Mouse (Mus musculus) kidney, postnatal 14 days (tissue): ENCODE results near the gene Mrpl46.

ENCODE experiments used
- DNase-seq: peaks from one replicate; pipeline ENCODE4 v3.0.0; 2022; ENCODE audit warnings: mixed read lengths

Gene Mrpl46

GRCm38 (mm10) chr7:78767929-78768531 lies 15.3 kb downstream of the Mrpl46 start:
- no peak for DNase-seq

- peak; percentile 73 for DNase-seq
Observed at GRCm38 (mm10) chr7:78766019-78766683, 17.2 kb downstream of the Mrpl46 start.

- DNase-seq: no peak
Observed at GRCm38 (mm10) chr7:78765215-78765631, 18.1 kb downstream of the Mrpl46 start.

- no peak for DNase-seq
Observed at GRCm38 (mm10) chr7:78763801-78764200, 19.5 kb downstream of the Mrpl46 start.

GRCm38 (mm10) chr7:78754458-78755000 lies 28.8 kb downstream of the Mrpl46 start:
- DNase-seq: no peak

GRCm38 (mm10) chr7:78753752-78754457 lies 29.4 kb downstream of the Mrpl46 start:
- DNase-seq: no peak

- DNase-seq: no peak
Observed at GRCm38 (mm10) chr7:78752961-78753360, 30.4 kb downstream of the Mrpl46 start.

GRCm38 (mm10) chr7:78743731-78744385 lies 39.5 kb downstream of the Mrpl46 start:
- DNase-seq: no peak

GRCm38 (mm10) chr7:78739351-78740000 lies 43.9 kb downstream of the Mrpl46 start:
- no peak for DNase-seq

- DNase-seq: no peak
Observed at GRCm38 (mm10) chr7:78737614-78738210, 45.6 kb downstream of the Mrpl46 start, which contains the start of gene Ntrk3. Ntrk3 (minus strand) TSS chr7:78738012.

- no peak for DNase-seq
Observed at GRCm38 (mm10) chr7:78737196-78737595, 46.1 kb downstream of the Mrpl46 start.

GRCm38 (mm10) chr7:78731391-78731790 lies 51.9 kb downstream of the Mrpl46 start:
- no peak for DNase-seq
